Mouse (Mus musculus) bone marrow macrophage, adult 2 months (primary cell): ENCODE measurements at regions not wholly inside any gene's neighbourhood (a gene's known extent, or its start where the extent isn't known, plus 50 kb on each side); places are given as distances from the start of the nearest gene placed in this dataset.

ENCODE experiments used
- CTCF ChIP-seq: IDR thresholded peaks from 2 replicates; pipeline ENCODE4 v1.5.1; 2012; ENCODE audit warnings: low read depth, mild to moderate bottlenecking, low read length, moderate library complexity
- POLR2A ChIP-seq: IDR thresholded peaks from 2 replicates; pipeline ENCODE4 v1.6.1; 2012; ENCODE audit warnings: mild to moderate bottlenecking, low read depth, low read length, borderline replicate concordance

GRCm38 (mm10) chr11:8723102-8723640, 58.8 kb upstream of the Tns3 start:
- no peak for TF ChIP-seq POLR2A
- no peak for TF ChIP-seq CTCF
